Mouse (Mus musculus): ENCODE data around the gene Pin4. TPM values are rescaled to one million over a fixed set of nuclear protein-coding genes. Genes with fewer than 3 reads are reported as not detected.
"Not testable (repeated sequence)": the region's sequence is repeated elsewhere in the genome, so short reads cannot be mapped to it uniquely, and the experiment has no call there.

Pin4 gene
- polyA plus RNA-seq, 1 experiment from 2014 or later, result 44.6 TPM

DNA sequence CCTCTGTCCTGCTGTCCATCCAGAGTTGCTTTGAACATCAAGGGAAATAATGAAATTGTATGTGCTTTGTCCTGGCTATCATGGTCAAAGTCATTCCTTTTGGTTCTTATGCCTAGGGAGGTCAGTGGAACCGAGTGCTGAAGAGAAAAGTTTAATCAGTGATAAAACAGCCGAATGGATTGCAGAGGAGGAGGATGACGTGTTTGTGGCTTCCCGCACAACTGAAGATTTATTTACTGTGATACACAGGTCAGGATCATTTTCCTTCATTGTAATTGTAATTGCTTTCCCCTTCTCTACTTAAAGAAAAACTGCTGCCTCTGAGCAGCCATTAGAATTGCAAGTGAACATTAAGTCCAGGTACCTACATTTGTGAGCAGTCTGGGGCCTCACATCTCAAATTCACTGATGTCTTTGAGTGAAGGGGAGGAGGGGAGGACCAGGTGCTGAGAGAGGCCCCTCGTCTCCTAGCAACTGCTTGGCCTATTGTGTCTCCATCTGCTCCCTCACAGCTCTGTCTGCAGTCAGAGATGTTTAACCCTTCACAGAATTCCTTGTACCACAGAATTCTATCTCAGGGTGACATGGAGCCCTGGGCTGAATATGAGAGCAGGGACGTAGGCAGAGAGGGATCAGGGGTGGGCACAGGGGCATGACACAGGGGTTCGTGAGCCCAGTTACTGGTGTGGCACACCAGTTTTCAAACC is 37.5 kb upstream of the Pin4 start:
- Histone ChIP-seq H3K9ac (ENCODE audit: low read depth, low read length) (no peak overlapping the region), H3K4me3 (ENCODE audit: low read length) (no peak overlapping the region), H3K4me1 (ENCODE audit: control insufficient read depth, insufficient read depth, low read depth, low read length) (peaks cover 6% of the 10 kb centered on the region; the same call in 1 of the 2 replicates), H3K4me2 (ENCODE audit: low read length) (peak overlapping the region; percentile 21; the same call in 1 of the 2 replicates), H3K27me3 (replicated peaks; ENCODE audit: control insufficient read depth, insufficient read depth, low read length) (no peaks in the 10 kb centered on the region), H3K36me3 (ENCODE audit: control insufficient read depth, insufficient read depth, low read length) (no peaks in the 10 kb centered on the region), H3K9me3 (ENCODE audit: control insufficient read depth, low read length) (no peaks in the 10 kb centered on the region), H3K27ac (ENCODE audit: low read depth, low read length) (peak overlapping the region; percentile 83)
- 25% methylated on average over 7 of the region's 7 CpGs for WGBS
- ATAC-seq, result peak; percentile 95

GRCm38 (mm10) chrX:102082340-102082739 is 36.9 kb upstream of the Pin4 start:
- no peaks in the 10 kb centered on the region for H3K27me3 ChIP-seq (replicated peaks; ENCODE audit: control insufficient read depth, insufficient read depth, low read length)
- no peak overlapping the region for H3K4me3 ChIP-seq (ENCODE audit: low read length)
- no peak overlapping the region for H3K9ac ChIP-seq (ENCODE audit: low read depth, low read length)
- no peaks in the 10 kb centered on the region for H3K9me3 ChIP-seq (ENCODE audit: control insufficient read depth, low read length)
- peaks cover 6% of the 10 kb centered on the region; the same call in 1 of the 2 replicates for H3K4me1 ChIP-seq (ENCODE audit: control insufficient read depth, insufficient read depth, low read depth, low read length)
- H3K27ac ChIP-seq (ENCODE audit: low read depth, low read length), result peak overlapping the region; percentile 83
- H3K36me3 ChIP-seq (ENCODE audit: control insufficient read depth, insufficient read depth, low read length), result no peaks in the 10 kb centered on the region
- WGBS, result 17% methylated on average over 5 of the region's 5 CpGs
- H3K4me2 ChIP-seq (ENCODE audit: low read length), result no peak overlapping the region; the same call in 1 of the 2 replicates
- ATAC-seq, result no peak; the same call in none of the 2 replicates

- Histone ChIP-seq H3K9me3 (ENCODE audit: control insufficient read depth, low read length) (no peaks in the 10 kb centered on the region), H3K4me2 (ENCODE audit: low read length) (no peak overlapping the region), H3K4me3 (ENCODE audit: low read length) (no peak overlapping the region), H3K36me3 (ENCODE audit: control insufficient read depth, insufficient read depth, low read length) (no peaks in the 10 kb centered on the region), H3K9ac (ENCODE audit: low read depth, low read length) (no peak overlapping the region), H3K27me3 (replicated peaks; ENCODE audit: control insufficient read depth, insufficient read depth, low read length) (no peaks in the 10 kb centered on the region; the same call in 1 of the 2 replicates), H3K4me1 (ENCODE audit: control insufficient read depth, insufficient read depth, low read depth, low read length) (peaks cover 6% of the 10 kb centered on the region; the same call in 1 of the 2 replicates), H3K27ac (ENCODE audit: low read depth, low read length) (no peak overlapping the region)
- WGBS, result 78% methylated on average over 8 of the region's 8 CpGs
- no peak for ATAC-seq
Measured at GRCm38 (mm10) chrX:102085798-102086443, 33.3 kb upstream of the Pin4 start.

DNA sequence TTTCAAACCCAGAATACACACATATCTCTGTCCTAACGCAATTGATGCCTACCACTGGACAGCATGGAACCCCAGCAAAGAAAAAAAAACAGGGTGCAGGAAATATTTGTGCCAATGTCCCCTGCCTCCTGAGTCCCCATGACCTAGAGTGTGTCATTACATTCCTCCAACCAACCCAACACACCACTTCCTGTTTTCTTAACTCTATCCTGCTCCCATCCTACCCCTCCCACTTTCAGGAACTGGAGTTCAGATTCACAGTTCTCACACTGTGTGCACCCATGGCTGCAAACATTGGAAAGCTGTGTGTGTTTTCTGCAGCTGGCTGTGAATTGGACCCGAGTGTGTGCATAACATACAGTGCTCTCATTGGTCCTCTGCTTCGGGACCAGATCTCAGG is 28.6 kb upstream of the Pin4 start:
- Histone ChIP-seq H3K9me3 (ENCODE audit: control insufficient read depth, low read length) (no peaks in the 10 kb centered on the region), H3K9ac (ENCODE audit: low read depth, low read length) (no peak overlapping the region), H3K36me3 (ENCODE audit: control insufficient read depth, insufficient read depth, low read length) (no peaks in the 10 kb centered on the region), H3K4me2 (ENCODE audit: low read length) (no peak overlapping the region), H3K27ac (ENCODE audit: low read depth, low read length) (no peak overlapping the region), H3K4me3 (ENCODE audit: low read length) (no peak overlapping the region), H3K4me1 (ENCODE audit: control insufficient read depth, insufficient read depth, low read depth, low read length) (no peaks in the 10 kb centered on the region), H3K27me3 (replicated peaks; ENCODE audit: control insufficient read depth, insufficient read depth, low read length) (no peaks in the 10 kb centered on the region; the same call in 1 of the 2 replicates)
- no peak for ATAC-seq
- WGBS, result 89% methylated on average over 3 of the region's 3 CpGs

DNA sequence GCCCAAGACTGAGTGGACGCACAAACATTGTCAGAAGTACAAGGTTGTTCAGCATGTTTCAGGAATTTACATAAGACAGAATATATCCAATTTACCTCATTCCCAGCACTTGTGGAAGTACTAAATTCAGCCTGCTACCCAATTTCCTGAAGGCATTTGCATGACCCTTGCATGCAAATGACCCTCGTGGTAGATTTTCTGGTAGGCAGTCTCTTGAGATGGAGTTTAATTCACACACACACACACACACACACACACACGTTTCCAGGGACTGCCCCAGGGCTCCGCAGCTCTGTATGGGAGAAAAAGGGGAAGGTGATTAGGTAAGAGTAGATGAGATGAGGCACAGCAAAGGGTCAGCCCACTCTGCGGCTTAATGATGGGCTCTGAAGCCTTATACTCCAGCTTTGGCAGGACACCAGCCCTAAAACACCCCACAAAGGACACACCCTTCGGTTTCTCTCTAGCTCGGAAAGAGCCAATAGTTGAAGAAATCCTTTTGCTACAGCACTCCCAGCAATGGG is 24.8 kb upstream of the Pin4 start:
- 80% methylated on average over 7 of the region's 7 CpGs for WGBS
- no peak overlapping the region for H3K27ac ChIP-seq (ENCODE audit: low read depth, low read length)
- H3K36me3 ChIP-seq (ENCODE audit: control insufficient read depth, insufficient read depth, low read length), result no peaks in the 10 kb centered on the region

DNA sequence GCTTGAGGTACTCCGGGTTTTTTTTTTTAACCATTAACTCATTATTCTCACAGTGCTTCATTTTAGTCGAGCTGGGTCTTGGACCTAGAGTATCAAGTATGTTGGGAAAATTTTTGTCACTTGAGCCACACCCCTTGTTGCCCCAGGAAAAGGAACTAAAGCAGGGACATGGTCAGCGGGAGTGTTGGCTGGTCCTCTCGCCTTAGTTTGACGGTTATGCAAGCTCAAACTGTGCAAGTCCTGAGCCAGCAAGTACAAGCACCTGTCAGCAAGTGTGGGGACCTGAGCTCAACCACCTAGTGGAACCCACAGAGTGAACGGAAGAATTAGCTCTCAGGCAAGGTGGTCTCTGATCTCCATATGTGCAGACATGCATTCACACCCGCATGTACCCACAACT is 17.4 kb upstream of the Pin4 start:
- whole genome bisulfite sequencing, result 61% methylated on average over 7 of the region's 7 CpGs
- ATAC-seq, result no peak
- Histone ChIP-seq H3K4me1 (ENCODE audit: control insufficient read depth, insufficient read depth, low read depth, low read length) (no peaks in the 10 kb centered on the region), H3K9ac (ENCODE audit: low read depth, low read length) (no peak overlapping the region), H3K27ac (ENCODE audit: low read depth, low read length) (no peak overlapping the region), H3K4me2 (ENCODE audit: low read length) (no peak overlapping the region), H3K36me3 (ENCODE audit: control insufficient read depth, insufficient read depth, low read length) (no peaks in the 10 kb centered on the region), H3K9me3 (ENCODE audit: control insufficient read depth, low read length) (no peaks in the 10 kb centered on the region), H3K4me3 (ENCODE audit: low read length) (no peak overlapping the region), H3K27me3 (replicated peaks; ENCODE audit: control insufficient read depth, insufficient read depth, low read length) (no peaks in the 10 kb centered on the region; the same call in none of the 2 replicates)

More for the DNA sequence above, 24.8 kb upstream of the Pin4 start:
- ATAC-seq, result no peak
- Histone ChIP-seq H3K4me2 (ENCODE audit: low read length) (no peak overlapping the region), H3K9me3 (ENCODE audit: control insufficient read depth, low read length) (no peaks in the 10 kb centered on the region), H3K27me3 (replicated peaks; ENCODE audit: control insufficient read depth, insufficient read depth, low read length) (no peaks in the 10 kb centered on the region), H3K9ac (ENCODE audit: low read depth, low read length) (no peak overlapping the region), H3K4me1 (ENCODE audit: control insufficient read depth, insufficient read depth, low read depth, low read length) (no peaks in the 10 kb centered on the region), H3K4me3 (ENCODE audit: low read length) (no peak overlapping the region)

DNA sequence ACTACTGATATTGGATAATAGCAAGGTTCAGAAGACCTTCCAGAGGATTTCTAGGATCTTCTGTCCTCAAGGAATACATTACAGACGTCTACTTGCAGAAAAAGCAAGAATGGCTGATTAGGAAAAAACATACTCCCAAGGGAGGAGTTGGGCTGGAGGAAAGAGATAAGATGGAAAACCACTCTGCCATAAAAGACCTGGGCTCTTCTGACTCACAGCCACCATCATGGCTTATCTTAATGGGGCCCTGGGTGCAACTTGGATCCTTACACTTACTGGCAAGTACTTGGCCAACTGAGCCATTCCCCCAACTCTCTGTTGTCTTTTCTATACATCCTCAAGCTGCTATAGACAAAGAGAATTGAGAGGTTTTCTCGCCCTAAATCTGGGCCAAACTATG is 15.4 kb upstream of the Pin4 start:
- H3K27ac ChIP-seq (ENCODE audit: low read depth, low read length); H3K27me3 ChIP-seq (replicated peaks; ENCODE audit: control insufficient read depth, insufficient read depth, low read length); ATAC-seq; H3K4me2 ChIP-seq (ENCODE audit: low read length); H3K9me3 ChIP-seq (ENCODE audit: control insufficient read depth, low read length); H3K4me1 ChIP-seq (ENCODE audit: control insufficient read depth, insufficient read depth, low read depth, low read length); H3K9ac ChIP-seq (ENCODE audit: low read depth, low read length); H3K4me3 ChIP-seq (ENCODE audit: low read length); H3K36me3 ChIP-seq (ENCODE audit: control insufficient read depth, insufficient read depth, low read length): not testable (repeated sequence)
- WGBS, result 78% methylated on average over 2 of the region's 2 CpGs

GRCm38 (mm10) chrX:102109349-102109748 is 9.9 kb upstream of the Pin4 start:
- not testable (repeated sequence) for H3K4me2 ChIP-seq (ENCODE audit: low read length); H3K27ac ChIP-seq (ENCODE audit: low read depth, low read length); H3K4me3 ChIP-seq (ENCODE audit: low read length); H3K9me3 ChIP-seq (ENCODE audit: control insufficient read depth, low read length); H3K27me3 ChIP-seq (replicated peaks; ENCODE audit: control insufficient read depth, insufficient read depth, low read length); H3K4me1 ChIP-seq (ENCODE audit: control insufficient read depth, insufficient read depth, low read depth, low read length); ATAC-seq; H3K9ac ChIP-seq (ENCODE audit: low read depth, low read length); H3K36me3 ChIP-seq (ENCODE audit: control insufficient read depth, insufficient read depth, low read length)
- 83% methylated on average over 5 of the region's 5 CpGs for WGBS

DNA sequence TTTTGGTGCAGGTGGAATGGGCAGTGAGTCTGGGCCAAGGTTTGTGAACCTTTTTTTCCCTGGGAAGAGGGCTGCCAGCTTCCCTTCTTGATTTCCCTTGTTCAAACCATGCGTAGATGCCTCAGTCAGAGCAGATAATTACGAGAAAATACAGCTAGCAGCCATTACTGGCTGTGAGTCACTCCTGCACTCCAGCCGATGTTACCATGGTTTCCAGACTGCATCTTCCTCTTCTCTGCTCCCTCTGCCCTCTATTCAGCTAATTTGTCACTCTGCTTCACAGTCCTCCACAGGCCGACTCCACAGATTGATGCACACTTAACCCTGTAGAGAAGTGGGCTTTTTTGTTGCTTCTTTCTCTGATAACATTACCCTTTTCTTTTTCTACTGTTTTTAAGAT is 3.6 kb upstream of the Pin4 start:
- no peaks in the 10 kb centered on the region for H3K9me3 ChIP-seq (ENCODE audit: control insufficient read depth, low read length)
- H3K9ac ChIP-seq (ENCODE audit: low read depth, low read length), result no peak overlapping the region
- H3K4me2 ChIP-seq (ENCODE audit: low read length), result no peak overlapping the region
- H3K36me3 ChIP-seq (ENCODE audit: control insufficient read depth, insufficient read depth, low read length), result no peaks in the 10 kb centered on the region
- peak overlapping the region; percentile 41; the same call in 1 of the 2 replicates for H3K27ac ChIP-seq (ENCODE audit: low read depth, low read length)
- H3K4me3 ChIP-seq (ENCODE audit: low read length), result no peak overlapping the region
- no peak for ATAC-seq
- no peaks in the 10 kb centered on the region for H3K27me3 ChIP-seq (replicated peaks; ENCODE audit: control insufficient read depth, insufficient read depth, low read length)
- no peaks in the 10 kb centered on the region; the same call in 1 of the 2 replicates for H3K4me1 ChIP-seq (ENCODE audit: control insufficient read depth, insufficient read depth, low read depth, low read length)
- WGBS, result 28% methylated on average over 4 of the region's 4 CpGs
